Mouse (Mus musculus) CH12.LX (cell line): Measurements from ENCODE around the gene Pfdn4. TPM values are rescaled to one million over a fixed set of nuclear protein-coding genes. Genes with fewer than 3 reads are reported as not detected.

ENCODE experiments used
- DNase-seq: peaks from one replicate; pipeline ENCODE4 v3.0.0-alpha.2; 2013; ENCODE audit errors: extremely low read depth
- H3K27ac ChIP-seq: 2 replicates; pipeline ENCODE4 v1.5.1; 2012; ENCODE audit warnings: low read depth, mild to moderate bottlenecking, control low read depth, moderate library complexity; ENCODE audit not compliant: insufficient read depth
- H3K27me3 ChIP-seq: replicated peaks from 2 replicates; pipeline ENCODE3; 2012; ENCODE audit warnings: inconsistent platforms
- H3K36me3 ChIP-seq, 2 experiments: replicated peaks in 1 of 2; 2 replicates each; pipeline versions ENCODE3 to v1.6.1; 2012; ENCODE audit warnings: inconsistent platforms in 1 of 2, low read length in 1 of 2, mild to moderate bottlenecking in 1 of 2, mixed read lengths in 1 of 2, moderate library complexity in 1 of 2; ENCODE audit not compliant: control insufficient read depth in 1 of 2, insufficient read depth in 1 of 2
- H3K4me1 ChIP-seq, 2 experiments: 2 replicates each; pipeline ENCODE4 v1.6.1; 2012; ENCODE audit warnings: inconsistent platforms in 1 of 2, moderate library complexity in 1 of 2; ENCODE audit not compliant: insufficient read depth in 2 of 2, control insufficient read depth in 1 of 2
- H3K4me2 ChIP-seq: 2 replicates; pipeline ENCODE4 v1.6.1; 2012; ENCODE audit warnings: low read depth, mild to moderate bottlenecking, control low read depth; ENCODE audit not compliant: poor library complexity, insufficient read depth, severe bottlenecking
- H3K4me3 ChIP-seq, 3 experiments: fragments of 150-350 bp in 1 of 3; sonication (generic) in 1 of 3; replicated peaks in 1 of 3; 2 replicates each; pipeline versions ENCODE3 to v1.5.1; 2011 to 2012; ENCODE audit warnings: low read depth in 2 of 3, low read length in 2 of 3, mild to moderate bottlenecking in 2 of 3, moderate library complexity in 2 of 3, control low read depth in 1 of 3, improper control_type of control experiment in 1 of 3, inconsistent platforms in 1 of 3, mixed read lengths in 1 of 3; ENCODE audit not compliant: poor library complexity in 1 of 3
- H3K79me2 ChIP-seq: replicated peaks from 2 replicates; pipeline ENCODE4 v1.6.1; 2012; ENCODE audit warnings: mild to moderate bottlenecking, moderate library complexity; ENCODE audit not compliant: control insufficient read depth, poor library complexity, insufficient read depth, severe bottlenecking; ENCODE audit errors: extremely low read depth
- H3K9ac ChIP-seq: 2 replicates; pipeline ENCODE4 v1.6.1; 2012; ENCODE audit warnings: low read depth, mild to moderate bottlenecking, control low read depth, moderate library complexity; ENCODE audit not compliant: insufficient read depth
- H3K9me3 ChIP-seq: replicated peaks from 2 replicates; pipeline ENCODE3; 2012; ENCODE audit warnings: low read length, inconsistent platforms, mixed read lengths
- BHLHE40 ChIP-seq: IDR thresholded peaks from 2 replicates; pipeline ENCODE4 v1.6.1; 2011; ENCODE audit warnings: mild to moderate bottlenecking, low read depth, low read length, improper control_type of control experiment
- CHD1 ChIP-seq: IDR thresholded peaks from 2 replicates; pipeline ENCODE4 v1.6.1; 2012; ENCODE audit warnings: low read depth, low read length, improper control_type of control experiment, inconsistent platforms
- CTCF ChIP-seq, 2 experiments: IDR thresholded peaks in 1 of 2; conservative IDR thresholded peaks in 1 of 2; 2 replicates each; pipeline ENCODE4 v1.5.1; 2011 to 2012; ENCODE audit warnings: low read depth in 2 of 2, low read length in 2 of 2, improper control_type of control experiment in 1 of 2, inconsistent platforms in 1 of 2, mild to moderate bottlenecking in 1 of 2, moderate library complexity in 1 of 2
- E2F4 ChIP-seq: IDR thresholded peaks from 2 replicates; pipeline ENCODE4 v1.6.1; 2011; ENCODE audit warnings: low read depth, low read length, improper control_type of control experiment; ENCODE audit not compliant: insufficient replicate concordance
- ELF1 ChIP-seq: IDR thresholded peaks from 2 replicates; pipeline ENCODE4 v1.6.1; 2014; ENCODE audit warnings: low read depth, mild to moderate bottlenecking, inconsistent platforms, low read length, improper control_type of control experiment
- ETS1 ChIP-seq: conservative IDR thresholded peaks from 2 replicates; pipeline ENCODE4 v1.6.1; 2012; ENCODE audit warnings: low read depth, mild to moderate bottlenecking, inconsistent platforms, low read length, improper control_type of control experiment, moderate library complexity
- GABPA ChIP-seq: IDR thresholded peaks from 2 replicates; pipeline ENCODE4 v1.6.1; 2012; ENCODE audit warnings: low read depth, low read length, improper control_type of control experiment, inconsistent platforms; ENCODE audit not compliant: insufficient replicate concordance
- HCFC1 ChIP-seq: IDR thresholded peaks from 2 replicates; pipeline ENCODE4 v1.6.1; 2012; ENCODE audit warnings: low read depth, mild to moderate bottlenecking, inconsistent platforms, low read length, improper control_type of control experiment
- JUN ChIP-seq: IDR thresholded peaks from 2 replicates; pipeline ENCODE4 v1.6.1; 2011; ENCODE audit warnings: low read depth, mild to moderate bottlenecking, low read length, improper control_type of control experiment, moderate library complexity; ENCODE audit not compliant: insufficient read depth
- KAT2A ChIP-seq: IDR thresholded peaks from 2 replicates; pipeline ENCODE4 v1.6.1; 2012; ENCODE audit warnings: low read length, improper control_type of control experiment, inconsistent platforms; ENCODE audit not compliant: insufficient replicate concordance
- MXI1 ChIP-seq: IDR thresholded peaks from 2 replicates; pipeline ENCODE4 v1.6.1; 2011; ENCODE audit warnings: mild to moderate bottlenecking, low read depth, low read length, improper control_type of control experiment
- MYC ChIP-seq: IDR thresholded peaks from 2 replicates; pipeline ENCODE4 v1.6.1; 2011; ENCODE audit warnings: low read depth, mild to moderate bottlenecking, improper control_type of control experiment, low read length
- NRF1 ChIP-seq: IDR thresholded peaks from 2 replicates; pipeline ENCODE4 v1.6.1; 2014; ENCODE audit warnings: low read depth, mild to moderate bottlenecking, inconsistent platforms, low read length, improper control_type of control experiment, moderate library complexity
- PAX5 ChIP-seq: IDR thresholded peaks from 2 replicates; pipeline ENCODE4 v1.6.1; 2012; ENCODE audit warnings: low read length, inconsistent platforms, mixed read lengths
- POLR2A ChIP-seq: IDR thresholded peaks from 2 replicates; pipeline ENCODE4 v1.6.1; 2011; ENCODE audit warnings: low read depth, mild to moderate bottlenecking, improper control_type of control experiment, low read length
- POLR2AphosphoS2 ChIP-seq: IDR thresholded peaks from 2 replicates; pipeline ENCODE4 v1.6.1; 2011; ENCODE audit warnings: low read depth, low read length, improper control_type of control experiment
- RAD21 ChIP-seq: IDR thresholded peaks from 2 replicates; pipeline ENCODE4 v1.6.1; 2011; ENCODE audit warnings: low read depth, mild to moderate bottlenecking, low read length, improper control_type of control experiment, moderate library complexity
- SIN3A ChIP-seq: IDR thresholded peaks from 2 replicates; pipeline ENCODE4 v1.6.1; 2012; ENCODE audit warnings: low read length, improper control_type of control experiment, inconsistent platforms
- SMC3 ChIP-seq: IDR thresholded peaks from 2 replicates; pipeline ENCODE4 v1.6.1; 2011; ENCODE audit warnings: low read depth, low read length, improper control_type of control experiment
- TCF12 ChIP-seq: IDR thresholded peaks from 2 replicates; pipeline ENCODE4 v1.6.1; 2014; ENCODE audit warnings: low read depth, mild to moderate bottlenecking, inconsistent platforms, low read length, improper control_type of control experiment
- USF1 ChIP-seq: IDR thresholded peaks from 2 replicates; pipeline ENCODE4 v1.6.1; 2014; ENCODE audit warnings: low read depth, mild to moderate bottlenecking, inconsistent platforms, low read length, improper control_type of control experiment
- USF2 ChIP-seq: conservative IDR thresholded peaks from 2 replicates; pipeline ENCODE4 v1.6.1; 2011; ENCODE audit warnings: low read depth, low read length, improper control_type of control experiment
- ZC3H11A ChIP-seq: IDR thresholded peaks from 2 replicates; pipeline ENCODE4 v1.6.1; 2012; ENCODE audit warnings: low read depth, mild to moderate bottlenecking, inconsistent platforms, low read length, improper control_type of control experiment
- ZKSCAN1 ChIP-seq: IDR thresholded peaks from 2 replicates; pipeline ENCODE4 v1.6.1; 2012; ENCODE audit warnings: low read depth, inconsistent platforms, low read length, improper control_type of control experiment, borderline replicate concordance
- dilution Hi-C: fragments of 300-500 bp; cut with MboI; formaldehyde crosslinking; loops from 2 replicates; pipeline ENCODE4 v1.14.3; 2020; ENCODE audit warnings: low sequenced_read_pairs; ENCODE audit not compliant: extremely low pct_unique_long_range_greater_than_20kb, extremely low pct_ligation_motif_present
- in situ Hi-C: fragments of 300-500 bp; cut with MboI; formaldehyde crosslinking; loops from 3 replicates; pipeline ENCODE4 v1.14.3; 2019; ENCODE audit warnings: low sequenced_read_pairs, low pct_ligation_motif_present, low pct_unique_long_range_greater_than_20kb, mixed read lengths
- polyA plus RNA-seq: library from polyadenylated mRNA; unstranded; fragments of >175 nt; gene quantifications from 2 replicates; pipeline ENCODE4 v1.2.1, GENCODE M21; 2012; ENCODE audit warnings: low read depth; ENCODE audit not compliant: insufficient read length
- total RNA-seq, 2 experiments: library from RNA; depleted of rRNA; stranded (reverse); fragments of 300-350 nt in 1 of 2; fragments of >200 nt in 1 of 2; gene quantifications; 2 replicates each; pipeline ENCODE4 v1.2.3; 2012 to 2014

Gene Pfdn4
- total and polyA plus RNA-seq, 3 experiments = 56.2 to 222 (median 68.8) TPM

GRCm38 (mm10) chr2:170487890-170488502 is 8.2 kb upstream of the Pfdn4 start:
- Histone ChIP-seq H3K4me2 (no peak overlapping the region; the same call in 1 of the 2 replicates), H3K36me3 (no peaks in the 10 kb centered on the region), H3K79me2 (no peaks in the 10 kb centered on the region), H3K4me1 (no peaks in the 10 kb centered on the region), H3K4me3 (no peak overlapping the region), H3K9ac (no peak overlapping the region), H3K27me3 (peaks cover 83% of the 10 kb centered on the region), H3K27ac (no peak overlapping the region), H3K9me3 (no peaks in the 10 kb centered on the region)
- dilution Hi-C loops (no loop called here), in situ Hi-C loops (no loop called here)
- DNase-seq = peak; percentile 23
- TF ChIP-seq USF1 (no peak), POLR2A (no peak), MXI1 (no peak), SMC3 (peak; percentile 48), POLR2AphosphoS2 (no peak), USF2 (no peak), CTCF (conservative IDR thresholded peaks at IDR 0.05 in 1 of 2, IDR thresholded peaks at IDR 0.05 in 1 of 2; ENCODE audit: low read depth in 2 of 2, low read length in 2 of 2) (peak; percentile 52 to 68; a peak in 3 of 4 replicates), CHD1 (no peak), TCF12 (no peak), ZC3H11A (no peak), ELF1 (no peak), PAX5 (no peak), RAD21 (peak; percentile 30), GABPA (no peak), ETS1 (no peak)

GRCm38 (mm10) chr2:170494784-170495710 is 1.2 kb upstream of the Pfdn4 start:
- no peak overlapping the region for H3K9ac ChIP-seq
- in situ Hi-C loops = no loop called here
- H3K27ac ChIP-seq = no peak overlapping the region
- H3K4me2 ChIP-seq = no peak overlapping the region
- no peaks in the 10 kb centered on the region for H3K9me3 ChIP-seq
- H3K36me3 ChIP-seq = no peaks in the 10 kb centered on the region
- TF ChIP-seq POLR2AphosphoS2 (no peak), ETS1 (no peak), SIN3A (no peak), GABPA (no peak), ZC3H11A (no peak), ELF1 (no peak), BHLHE40 (no peak), E2F4 (no peak), HCFC1 (no peak), JUN (no peak), NRF1 (no peak), POLR2A (no peak), MYC (no peak), USF1 (no peak), KAT2A (no peak), ZKSCAN1 (no peak)
- no peak for DNase-seq
- dilution Hi-C loops = no loop called here
- H3K27me3 ChIP-seq = peaks cover 50% of the 10 kb centered on the region
- no peaks in the 10 kb centered on the region for H3K4me1 ChIP-seq
- no peaks in the 10 kb centered on the region for H3K79me2 ChIP-seq
- no peak overlapping the region for H3K4me3 ChIP-seq
